Mouse (Mus musculus) cortical plate, adult 2 months (tissue): Measurements from ENCODE around the gene Mybphl.

Source experiments
- CTCF ChIP-seq: fragments of 200-500 bp; IDR thresholded peaks from 2 replicates; pipeline ENCODE4 v1.5.1; 2011; ENCODE audit warnings: mild to moderate bottlenecking, control low read depth, low read length; ENCODE audit not compliant: insufficient read depth; ENCODE audit errors: extremely low read depth
- POLR2A ChIP-seq: fragments of 200-500 bp; IDR thresholded peaks from 2 replicates; pipeline ENCODE4 v1.6.1; 2011; ENCODE audit warnings: mild to moderate bottlenecking, low read length, control low read depth; ENCODE audit not compliant: insufficient read depth; ENCODE audit errors: extremely low read depth

GRCm38 (mm10) chr3:108325521-108325920 lies 39.2 kb upstream of the Mybphl start:
- TF ChIP-seq POLR2A (no peak), CTCF (no peak)
